Mouse (Mus musculus) cerebellum, adult 11-12 months (tissue): ENCODE measurements around the gene Rundc3a.
"Not testable (repeated sequence)": the region's sequence is repeated elsewhere in the genome, so short reads cannot be mapped to it uniquely, and the experiment has no call there.

ENCODE experiments used
- DNase-seq: peaks from one replicate; pipeline ENCODE4 v3.0.0; 2022

Gene Rundc3a

GRCm38 (mm10) chr11:102393238-102393634 lies at the start of gene Rundc3a:
Rundc3a (plus strand) TSS chr11:102393403.
- DNase-seq = peak; percentile 98

GRCm38 (mm10) chr11:102344458-102344857 lies 48.7 kb upstream of the Rundc3a start:
- no peak for DNase-seq

GRCm38 (mm10) chr11:102346926-102347325 lies 46.3 kb upstream of the Rundc3a start:
- no peak for DNase-seq

GRCm38 (mm10) chr11:102347683-102348082 lies 45.5 kb upstream of the Rundc3a start:
- no peak for DNase-seq

GRCm38 (mm10) chr11:102348101-102348585 lies 45.1 kb upstream of the Rundc3a start:
- no peak for DNase-seq

- no peak for DNase-seq
These were observed 44.4 kb upstream of the Rundc3a start for GRCm38 (mm10) chr11:102348771-102349170.

GRCm38 (mm10) chr11:102349189-102349954 lies 43.8 kb upstream of the Rundc3a start:
- no peak for DNase-seq

GRCm38 (mm10) chr11:102350416-102350815 lies 42.8 kb upstream of the Rundc3a start:
- no peak for DNase-seq

- peak; percentile 48 for DNase-seq
These were observed 42.2 kb upstream of the Rundc3a start for GRCm38 (mm10) chr11:102350981-102351523.

- peak; percentile 59 for DNase-seq
These were observed 40.8 kb upstream of the Rundc3a start for GRCm38 (mm10) chr11:102352378-102352777.

- DNase-seq = peak; percentile 77
These were observed 40.2 kb upstream of the Rundc3a start for GRCm38 (mm10) chr11:102353021-102353431.

GRCm38 (mm10) chr11:102355501-102355900 lies 37.7 kb upstream of the Rundc3a start:
- DNase-seq = no peak

- DNase-seq = no peak
These were observed 37.0 kb upstream of the Rundc3a start for GRCm38 (mm10) chr11:102356190-102356589.

GRCm38 (mm10) chr11:102356636-102357350 lies 36.4 kb upstream of the Rundc3a start:
- no peak for DNase-seq

- no peak for DNase-seq
These were observed 34.8 kb upstream of the Rundc3a start for GRCm38 (mm10) chr11:102358365-102358764.

GRCm38 (mm10) chr11:102361776-102362495 lies 31.3 kb upstream of the Rundc3a start:
- DNase-seq = no peak

GRCm38 (mm10) chr11:102363623-102364022 lies 29.6 kb upstream of the Rundc3a start:
- DNase-seq = no peak

GRCm38 (mm10) chr11:102364570-102365371 lies 28.4 kb upstream of the Rundc3a start:
- no peak for DNase-seq

GRCm38 (mm10) chr11:102365699-102366098 lies 27.5 kb upstream of the Rundc3a start:
- DNase-seq = no peak

GRCm38 (mm10) chr11:102366103-102366502 lies 27.1 kb upstream of the Rundc3a start, which contains the start of gene Slc4a1:
Slc4a1 (minus strand) TSS chr11:102366203.
- not testable (repeated sequence) for DNase-seq

- no peak for DNase-seq
These were observed 25.5 kb upstream of the Rundc3a start for GRCm38 (mm10) chr11:102367504-102368280.
